Mouse (Mus musculus): Measurements from ENCODE around the gene Sdhaf1. TPM values are rescaled to one million over a fixed set of nuclear protein-coding genes. Genes with fewer than 3 reads are reported as not detected.

The Sdhaf1 gene
- 19.8 and 20.4 TPM in 2 replicates for polyA plus RNA-seq (2014; fragmentation: Nextera tagmentation; extraction: Ambion mirVana)

- DNase-seq: no peak
- Histone ChIP-seq H3K9ac (replicated peaks; ENCODE audit: low read length) (no peak within 1 kb of the TSS; the same call in 1 of the 2 replicates), H3K27me3 (ENCODE audit: control insufficient read depth, insufficient read depth, low read length) (no peaks in the 10 kb centered on the region), H3K27ac (replicated peaks; ENCODE audit: low read depth, low read length) (no peak within 1 kb of the TSS), H3K4me1 (ENCODE audit: control insufficient read depth, insufficient read depth, low read length) (peaks cover 12% of the 10 kb centered on the region; the same call in 1 of the 2 replicates), H3K4me2 (ENCODE audit: low read length) (peak within 1 kb of the TSS; percentile 75), H3K4me3 (replicated peaks; ENCODE audit: low read depth, low read length) (peak within 1 kb of the TSS; percentile 84), H3K36me3 (ENCODE audit: control insufficient read depth, insufficient read depth, low read length) (no peaks in the 10 kb centered on the region; the same call in 1 of the 2 replicates), H3K9me3 (ENCODE audit: control insufficient read depth, low read length) (peaks cover 4% of the 10 kb centered on the region; the same call in 1 of the 2 replicates)
- ATAC-seq (ENCODE audit: low FRiP score, low TSS enrichment): no peak
- WGBS: 79% methylated on average over 3 of the region's 3 CpGs
Measured at GRCm38 (mm10) chr7:30323795-30324194, at the start of gene Sdhaf1. Gene Sdhaf1 (minus strand): TSS chr7:30323895.

- WGBS: 71% methylated on average over 2 of the region's 2 CpGs
- no peak for ATAC-seq (ENCODE audit: low FRiP score, low TSS enrichment)
- Histone ChIP-seq H3K36me3 (ENCODE audit: control insufficient read depth, insufficient read depth, low read length) (no peaks in the 10 kb centered on the region), H3K27ac (replicated peaks; ENCODE audit: low read depth, low read length) (no peak overlapping the region), H3K9me3 (ENCODE audit: control insufficient read depth, low read length) (no peaks in the 10 kb centered on the region), H3K4me3 (replicated peaks; ENCODE audit: low read depth, low read length) (no peak overlapping the region), H3K4me2 (ENCODE audit: low read length) (no peak overlapping the region), H3K4me1 (ENCODE audit: control insufficient read depth, insufficient read depth, low read length) (peaks cover 8% of the 10 kb centered on the region), H3K9ac (replicated peaks; ENCODE audit: low read length) (no peak overlapping the region), H3K27me3 (ENCODE audit: control insufficient read depth, insufficient read depth, low read length) (peaks cover 5% of the 10 kb centered on the region; the same call in 1 of the 2 replicates)
- no peak for DNase-seq
Measured at GRCm38 (mm10) chr7:30367466-30367865, 43.8 kb upstream of the Sdhaf1 start.

GRCm38 (mm10) chr7:30363344-30363738 is 39.6 kb upstream of the Sdhaf1 start:
- DNase-seq (no peak), ATAC-seq (ENCODE audit: low FRiP score, low TSS enrichment) (peak; percentile 14; the same call in 1 of the 2 replicates)
- Histone ChIP-seq H3K9ac (replicated peaks; ENCODE audit: low read length) (peak overlapping the region; percentile 99), H3K27me3 (ENCODE audit: control insufficient read depth, insufficient read depth, low read length) (peaks cover 5% of the 10 kb centered on the region; the same call in 1 of the 2 replicates), H3K27ac (replicated peaks; ENCODE audit: low read depth, low read length) (peak overlapping the region; percentile 46; the same call in 1 of the 2 replicates), H3K9me3 (ENCODE audit: control insufficient read depth, low read length) (no peaks in the 10 kb centered on the region), H3K36me3 (ENCODE audit: control insufficient read depth, insufficient read depth, low read length) (peaks cover 17% of the 10 kb centered on the region), H3K4me1 (ENCODE audit: control insufficient read depth, insufficient read depth, low read length) (peaks cover 33% of the 10 kb centered on the region), H3K4me2 (ENCODE audit: low read length) (peak overlapping the region; percentile 86), H3K4me3 (replicated peaks; ENCODE audit: low read depth, low read length) (peak overlapping the region; percentile 88)
- 65% methylated on average over 6 of the region's 6 CpGs for WGBS

GRCm38 (mm10) chr7:30362652-30363343 is 39.1 kb upstream of the Sdhaf1 start, which contains the start of gene Lrfn3:
Gene Lrfn3 (minus strand): TSS chr7:30362772.
- H3K4me1 ChIP-seq (ENCODE audit: control insufficient read depth, insufficient read depth, low read length): peaks cover 38% of the 10 kb centered on the region
- no peaks in the 10 kb centered on the region for H3K9me3 ChIP-seq (ENCODE audit: control insufficient read depth, low read length)
- H3K4me2 ChIP-seq (ENCODE audit: low read length): peak within 1 kb of the TSS; percentile 86
- peaks cover 5% of the 10 kb centered on the region; the same call in 1 of the 2 replicates for H3K27me3 ChIP-seq (ENCODE audit: control insufficient read depth, insufficient read depth, low read length)
- peak within 1 kb of the TSS; percentile 99 for H3K9ac ChIP-seq (replicated peaks; ENCODE audit: low read length)
- DNase-seq (peak; percentile 98), ATAC-seq (ENCODE audit: low FRiP score, low TSS enrichment) (peak; percentile 73; the same call in 1 of the 2 replicates)
- peak within 1 kb of the TSS; percentile 88 for H3K4me3 ChIP-seq (replicated peaks; ENCODE audit: low read depth, low read length)
- peaks cover 22% of the 10 kb centered on the region for H3K36me3 ChIP-seq (ENCODE audit: control insufficient read depth, insufficient read depth, low read length)
- WGBS: under 1% methylated on average over 52 of the region's 55 CpGs
- H3K27ac ChIP-seq (replicated peaks; ENCODE audit: low read depth, low read length): peak within 1 kb of the TSS; percentile 70

GRCm38 (mm10) chr7:30360028-30360427 is 36.3 kb upstream of the Sdhaf1 start:
- Histone ChIP-seq H3K4me3 (replicated peaks; ENCODE audit: low read depth, low read length) (no peak overlapping the region), H3K9ac (replicated peaks; ENCODE audit: low read length) (no peak overlapping the region), H3K9me3 (ENCODE audit: control insufficient read depth, low read length) (no peaks in the 10 kb centered on the region), H3K27me3 (ENCODE audit: control insufficient read depth, insufficient read depth, low read length) (peaks cover 5% of the 10 kb centered on the region; the same call in 1 of the 2 replicates), H3K27ac (replicated peaks; ENCODE audit: low read depth, low read length) (no peak overlapping the region), H3K4me1 (ENCODE audit: control insufficient read depth, insufficient read depth, low read length) (peaks cover 39% of the 10 kb centered on the region), H3K4me2 (ENCODE audit: low read length) (no peak overlapping the region; the same call in 1 of the 2 replicates), H3K36me3 (ENCODE audit: control insufficient read depth, insufficient read depth, low read length) (peaks cover 48% of the 10 kb centered on the region)
- DNase-seq (no peak), ATAC-seq (ENCODE audit: low FRiP score, low TSS enrichment) (no peak)
- 92% methylated on average over 17 of the region's 17 CpGs for WGBS

- H3K4me2 ChIP-seq (ENCODE audit: low read length): peak overlapping the region; percentile 19
- no peak for DNase-seq
Measured at GRCm38 (mm10) chr7:30359276-30359865, 35.7 kb upstream of the Sdhaf1 start.

GRCm38 (mm10) chr7:30358378-30359186 is 34.9 kb upstream of the Sdhaf1 start:
- Histone ChIP-seq H3K9ac (replicated peaks; ENCODE audit: low read length) (0 out of 2 replicates have a peak overlapping the region, but pooled peaks have one; percentile 9), H3K4me3 (replicated peaks; ENCODE audit: low read depth, low read length) (no peak overlapping the region), H3K27ac (replicated peaks; ENCODE audit: low read depth, low read length) (no peak overlapping the region), H3K4me2 (ENCODE audit: low read length) (0 out of 2 replicates have a peak overlapping the region, but pooled peaks have one; percentile 17), H3K27me3 (ENCODE audit: control insufficient read depth, insufficient read depth, low read length) (no peaks in the 10 kb centered on the region), H3K36me3 (ENCODE audit: control insufficient read depth, insufficient read depth, low read length) (peaks cover 57% of the 10 kb centered on the region), H3K4me1 (ENCODE audit: control insufficient read depth, insufficient read depth, low read length) (peaks cover 41% of the 10 kb centered on the region), H3K9me3 (ENCODE audit: control insufficient read depth, low read length) (no peaks in the 10 kb centered on the region)
- WGBS: 64% methylated on average over 7 of the region's 7 CpGs
- DNase-seq: no peak
- ATAC-seq (ENCODE audit: low FRiP score, low TSS enrichment): no peak

More at GRCm38 (mm10) chr7:30359276-30359865, 35.7 kb upstream of the Sdhaf1 start:
- WGBS: 87% methylated on average over 31 of the region's 31 CpGs
- no peak for ATAC-seq (ENCODE audit: low FRiP score, low TSS enrichment)
- Histone ChIP-seq H3K27me3 (ENCODE audit: control insufficient read depth, insufficient read depth, low read length) (no peaks in the 10 kb centered on the region), H3K4me3 (replicated peaks; ENCODE audit: low read depth, low read length) (no peak overlapping the region), H3K27ac (replicated peaks; ENCODE audit: low read depth, low read length) (no peak overlapping the region), H3K9me3 (ENCODE audit: control insufficient read depth, low read length) (no peaks in the 10 kb centered on the region), H3K4me1 (ENCODE audit: control insufficient read depth, insufficient read depth, low read length) (peaks cover 39% of the 10 kb centered on the region), H3K9ac (replicated peaks; ENCODE audit: low read length) (no peak overlapping the region), H3K36me3 (ENCODE audit: control insufficient read depth, insufficient read depth, low read length) (peaks cover 54% of the 10 kb centered on the region)

GRCm38 (mm10) chr7:30354059-30354458 is 30.4 kb upstream of the Sdhaf1 start:
- H3K9ac ChIP-seq (replicated peaks; ENCODE audit: low read length): no peak overlapping the region
- WGBS: 76% methylated on average over 4 of the region's 4 CpGs
- no peak for DNase-seq
- ATAC-seq (ENCODE audit: low FRiP score, low TSS enrichment): no peak
- H3K9me3 ChIP-seq (ENCODE audit: control insufficient read depth, low read length): no peaks in the 10 kb centered on the region
- H3K4me3 ChIP-seq (replicated peaks; ENCODE audit: low read depth, low read length): no peak overlapping the region
- H3K4me2 ChIP-seq (ENCODE audit: low read length): no peak overlapping the region
- H3K27me3 ChIP-seq (ENCODE audit: control insufficient read depth, insufficient read depth, low read length): peaks cover 6% of the 10 kb centered on the region; the same call in 1 of the 2 replicates
- no peak overlapping the region for H3K27ac ChIP-seq (replicated peaks; ENCODE audit: low read depth, low read length)
- H3K4me1 ChIP-seq (ENCODE audit: control insufficient read depth, insufficient read depth, low read length): 0 out of 2 replicates have a peak, but pooled peaks cover 19% of the 10 kb centered on the region
- peaks cover 43% of the 10 kb centered on the region for H3K36me3 ChIP-seq (ENCODE audit: control insufficient read depth, insufficient read depth, low read length)

All from midbrain, embryonic 14.5 days (tissue).